Comparison of ENCODE assay signal across 16 mouse cellular contexts in genomic region chr14:12069707-12070106, GRCm38 (mm10).
"Had no signal": no experiment of that assay in that cellular context is flagged by ENCODE, and none has a peak within 500 bp of the region (broad histone marks: within the 10 kb centered on the region; RNA-seq: fewer than 3 reads in every experiment).

No protein-coding gene starts in this region.

- H3K9me3 ChIP-seq: lung, embryonic 15.5 days; megakaryocyte, embryonic 14.5 days; midbrain, embryonic 12.5 days; midbrain, embryonic 15.5 days; neural tube, embryonic 12.5 days; stomach, embryonic 15.5 days had no signal

- H3K27ac ChIP-seq: lung, embryonic 15.5 days; macrophage; midbrain, embryonic 12.5 days; midbrain, embryonic 15.5 days; neural tube, embryonic 12.5 days; stomach, embryonic 15.5 days had no signal

- H3K4me1 ChIP-seq: lung, embryonic 15.5 days; megakaryocyte, embryonic 14.5 days; midbrain, embryonic 12.5 days; midbrain, embryonic 15.5 days; neural tube, embryonic 12.5 days; stomach, embryonic 15.5 days had no signal

- H3K4me3 ChIP-seq: lung, embryonic 15.5 days; megakaryocyte, embryonic 14.5 days; midbrain, embryonic 12.5 days; midbrain, embryonic 15.5 days; neural tube, embryonic 12.5 days; stomach, embryonic 15.5 days had no signal

- H3K27me3 ChIP-seq: lung, embryonic 15.5 days; midbrain, embryonic 12.5 days; midbrain, embryonic 15.5 days; neural tube, embryonic 12.5 days; stomach, embryonic 15.5 days had no signal

- H3K36me3 ChIP-seq: lung, embryonic 15.5 days; midbrain, embryonic 12.5 days; midbrain, embryonic 15.5 days; neural tube, embryonic 12.5 days; stomach, embryonic 15.5 days had no signal

- ATAC-seq: liver, postnatal 0 days; lung, postnatal 0 days; midbrain, embryonic 15.5 days had no signal

- DNase-seq: liver, postnatal 0 days; lung, adult 2 months; lung, postnatal 14 days; lung, postnatal 36 days; right cerebral cortex, postnatal 14 days; thymus, adult 2 months; thymus, postnatal 25 days; thymus, postnatal 4 days had no signal
